Mouse (Mus musculus) MEL (cell line): ENCODE results near the gene Sgo2a.

Experiments used
- CTCF ChIP-seq, 3 experiments: IDR thresholded peaks in 2 of 3; conservative IDR thresholded peaks in 1 of 3; 2 replicates each; pipeline ENCODE4 v1.5.1; 2011 to 2012; ENCODE audit warnings: low read length in 3 of 3, low read depth in 2 of 3, mild to moderate bottlenecking in 2 of 3, improper control_type of control experiment in 1 of 3, inconsistent platforms in 1 of 3, mixed read lengths in 1 of 3, moderate library complexity in 1 of 3; ENCODE audit not compliant: control insufficient read depth in 1 of 3, insufficient read depth in 1 of 3, poor library complexity in 1 of 3, severe bottlenecking in 1 of 3
- EP300 ChIP-seq, 2 experiments: IDR thresholded peaks; 2 replicates each; pipeline ENCODE4 v1.6.1; 2011; ENCODE audit warnings: improper control_type of control experiment in 2 of 2, low read length in 2 of 2, low read depth in 1 of 2, mild to moderate bottlenecking in 1 of 2
- ETS1 ChIP-seq: IDR thresholded peaks from 2 replicates; pipeline ENCODE4 v1.6.1; 2012; ENCODE audit warnings: low read depth, mild to moderate bottlenecking, inconsistent platforms, low read length, improper control_type of control experiment, moderate library complexity
- GATA1 ChIP-seq: IDR thresholded peaks from 2 replicates; pipeline ENCODE4 v1.6.1; 2011; ENCODE audit warnings: low read depth, low read length, improper control_type of control experiment
- KAT2A ChIP-seq: conservative IDR thresholded peaks from 2 replicates; pipeline ENCODE4 v1.6.1; 2012; ENCODE audit warnings: low read depth, low read length, improper control_type of control experiment, inconsistent platforms
- MAZ ChIP-seq: IDR thresholded peaks from 2 replicates; pipeline ENCODE4 v1.6.1; 2012; ENCODE audit warnings: low read depth, mild to moderate bottlenecking, inconsistent platforms, low read length, improper control_type of control experiment
- MYC ChIP-seq: IDR thresholded peaks from 2 replicates; pipeline ENCODE4 v1.6.1; 2011; ENCODE audit warnings: low read depth, mild to moderate bottlenecking, low read length, improper control_type of control experiment, moderate library complexity
- POLR2A ChIP-seq, 2 experiments: IDR thresholded peaks; 2 replicates each; pipeline ENCODE4 v1.6.1; 2011 to 2012; ENCODE audit warnings: low read length in 2 of 2, mild to moderate bottlenecking in 2 of 2, control low read depth in 1 of 2, improper control_type of control experiment in 1 of 2, low read depth in 1 of 2, moderate library complexity in 1 of 2; ENCODE audit not compliant: control insufficient read depth in 1 of 2, insufficient read depth in 1 of 2, poor library complexity in 1 of 2
- TAL1 ChIP-seq: IDR thresholded peaks from 2 replicates; pipeline ENCODE4 v1.6.1; 2012; ENCODE audit warnings: mild to moderate bottlenecking, inconsistent platforms, low read length, moderate library complexity, mixed read lengths
- TBP ChIP-seq: IDR thresholded peaks from 2 replicates; pipeline ENCODE4 v1.8.0; 2011; ENCODE audit warnings: low read depth, low read length, improper control_type of control experiment
- USF2 ChIP-seq, 2 experiments: IDR thresholded peaks; 2 replicates each; pipeline ENCODE4 v1.6.1; 2011 to 2012; ENCODE audit warnings: improper control_type of control experiment in 2 of 2, low read length in 2 of 2, borderline replicate concordance in 1 of 2, inconsistent platforms in 1 of 2, low read depth in 1 of 2, mild to moderate bottlenecking in 1 of 2; ENCODE audit not compliant: insufficient read depth in 1 of 2
- ZC3H11A ChIP-seq: IDR thresholded peaks from 2 replicates; pipeline ENCODE4 v1.6.1; 2012; ENCODE audit warnings: low read depth, mild to moderate bottlenecking, inconsistent platforms, low read length, improper control_type of control experiment

- TF ChIP-seq TAL1 (no peak), CTCF (IDR thresholded peaks at IDR 0.05 in 2 of 3, conservative IDR thresholded peaks at IDR 0.05 in 1 of 3; ENCODE audit: control insufficient read depth in 1 of 3, insufficient read depth in 1 of 3, low read depth in 2 of 3, low read length in 3 of 3, poor library complexity in 1 of 3, severe bottlenecking in 1 of 3) (peak; percentile 84 to 96 (median 93)), KAT2A (no peak), MYC (no peak), POLR2A (IDR thresholded peaks at IDR 0.05; ENCODE audit: control insufficient read depth in 1 of 2, insufficient read depth in 1 of 2, low read depth in 1 of 2, low read length in 2 of 2, poor library complexity in 1 of 2) (no peak), EP300 (IDR thresholded peaks at IDR 0.05; ENCODE audit: low read depth in 1 of 2, low read length in 2 of 2) (no peak), ZC3H11A (peak; percentile 78), USF2 (IDR thresholded peaks at IDR 0.05; ENCODE audit: borderline replicate concordance in 1 of 2, insufficient read depth in 1 of 2, low read depth in 1 of 2, low read length in 2 of 2) (no peak), GATA1 (no peak), ETS1 (no peak), MAZ (no peak), TBP (no peak)
Observed at GRCm38 (mm10) chr1:58031160-58031769, 35.5 kb downstream of the Sgo2a start.
